Mouse (Mus musculus): ENCODE measurements at regions not wholly inside any gene's neighbourhood (a gene's known extent, or its start where the extent isn't known, plus 50 kb on each side); places are given as distances from the start of the nearest gene placed in this dataset.

DNA sequence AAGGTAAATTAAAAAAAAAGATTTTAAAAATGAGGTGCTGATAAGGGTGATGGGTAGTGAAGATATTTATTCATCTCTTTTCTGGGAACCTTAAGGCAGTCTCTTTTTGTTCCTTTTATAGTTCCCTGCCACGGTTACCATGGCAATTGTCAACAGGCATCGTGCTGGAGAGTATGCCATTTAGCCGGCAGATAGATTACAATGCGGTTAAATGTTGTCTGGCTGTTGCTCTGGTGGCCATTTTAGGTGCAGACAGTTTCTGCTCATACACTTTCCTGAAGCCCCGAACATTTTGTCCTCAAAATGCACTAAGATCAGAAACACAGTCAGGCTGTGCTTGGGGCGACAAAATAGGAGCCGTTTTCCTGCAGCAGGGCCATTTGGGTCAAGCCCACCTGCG lies 81.8 kb downstream of the Zfp281 start:
- Histone ChIP-seq H3K4me2 (replicated peaks; ENCODE audit: low read depth, low read length, severe bottlenecking) (no peak overlapping the region), H3K4me1 (ENCODE audit: control insufficient read depth, insufficient read depth, low read length) (no peaks in the 10 kb centered on the region), H3K27me3 (ENCODE audit: control insufficient read depth, insufficient read depth, low read length) (no peaks in the 10 kb centered on the region), H3K9ac (ENCODE audit: low read depth, low read length, severe bottlenecking) (no peak overlapping the region), H3K27ac (replicated peaks; ENCODE audit: low read depth, low read length) (no peak overlapping the region), H3K9me3 (ENCODE audit: control insufficient read depth, low read length) (no peaks in the 10 kb centered on the region), H3K36me3 (ENCODE audit: control insufficient read depth, insufficient read depth, low read length) (no peaks in the 10 kb centered on the region), H3K4me3 (replicated peaks; ENCODE audit: low read length) (no peak overlapping the region)
- TF ChIP-seq POLR2A (IDR thresholded peaks at IDR 0.05; ENCODE audit: borderline replicate concordance, extremely low read depth, insufficient read depth, insufficient read length) = no peak
- DNase-seq (ENCODE audit: low spot score) (no peak), ATAC-seq (ENCODE audit: low FRiP score, low read depth) (no peak)
- WGBS = 65% methylated on average over 8 of the region's 8 CpGs

DNA sequence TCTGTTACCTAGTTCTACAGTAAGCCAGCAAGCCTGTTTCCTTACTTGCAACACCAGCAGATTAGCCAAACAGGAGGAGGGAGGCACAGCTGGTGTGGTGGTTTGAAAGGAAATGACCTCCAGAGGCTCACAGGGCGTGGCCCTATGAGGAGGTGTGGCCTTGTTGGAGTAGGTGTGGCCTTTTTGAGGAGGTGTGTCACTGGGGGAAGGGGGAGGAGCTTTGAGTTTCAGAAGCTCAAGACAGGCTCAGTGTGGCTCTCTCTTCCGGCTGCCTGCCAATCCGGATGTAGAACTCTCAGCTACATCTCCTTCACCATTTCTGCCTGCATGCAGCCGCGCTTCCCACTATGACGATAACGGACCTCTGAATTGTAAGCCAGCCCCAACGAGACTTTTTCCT lies 82.7 kb downstream of the Zfp281 start:
- Histone ChIP-seq H3K36me3 (ENCODE audit: control insufficient read depth, insufficient read depth, low read length) (no peaks in the 10 kb centered on the region), H3K9me3 (ENCODE audit: control insufficient read depth, low read length) (no peaks in the 10 kb centered on the region), H3K4me2 (replicated peaks; ENCODE audit: low read depth, low read length, severe bottlenecking) (no peak overlapping the region), H3K4me1 (ENCODE audit: control insufficient read depth, insufficient read depth, low read length) (no peaks in the 10 kb centered on the region), H3K4me3 (replicated peaks; ENCODE audit: low read length) (no peak overlapping the region), H3K27me3 (ENCODE audit: control insufficient read depth, insufficient read depth, low read length) (no peaks in the 10 kb centered on the region), H3K9ac (ENCODE audit: low read depth, low read length, severe bottlenecking) (no peak overlapping the region), H3K27ac (replicated peaks; ENCODE audit: low read depth, low read length) (no peak overlapping the region)
- WGBS = 86% methylated on average over 8 of the region's 8 CpGs
- ATAC-seq (ENCODE audit: low FRiP score, low read depth) = no peak
- no peak for TF ChIP-seq POLR2A (IDR thresholded peaks at IDR 0.05; ENCODE audit: borderline replicate concordance, extremely low read depth, insufficient read depth, insufficient read length)
- no peak for DNase-seq (ENCODE audit: low spot score)

DNA sequence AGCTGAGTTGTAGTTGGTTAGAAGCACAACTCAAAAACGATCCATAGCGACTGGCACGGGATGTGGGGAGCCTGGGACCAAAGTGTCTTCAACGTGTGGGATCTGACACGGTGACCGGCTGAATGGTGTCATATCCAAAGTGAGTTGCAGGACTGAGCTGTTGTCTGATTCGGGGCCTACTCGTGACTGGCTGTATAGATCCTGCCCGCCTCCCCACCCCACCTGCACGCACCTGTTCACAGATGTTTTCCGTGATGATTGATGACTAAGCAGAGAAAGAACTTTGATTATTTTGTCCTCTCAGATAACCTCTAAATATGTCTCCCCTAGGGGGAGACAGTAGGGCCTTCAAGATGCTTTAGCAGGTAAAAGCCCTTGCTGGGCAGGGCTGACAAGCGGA lies 83.2 kb downstream of the Zfp281 start:
- no peak for ATAC-seq (ENCODE audit: low FRiP score, low read depth)
- TF ChIP-seq POLR2A (IDR thresholded peaks at IDR 0.05; ENCODE audit: borderline replicate concordance, extremely low read depth, insufficient read depth, insufficient read length) = no peak
- Histone ChIP-seq H3K4me3 (replicated peaks; ENCODE audit: low read length) (no peak overlapping the region), H3K36me3 (ENCODE audit: control insufficient read depth, insufficient read depth, low read length) (no peaks in the 10 kb centered on the region), H3K4me2 (replicated peaks; ENCODE audit: low read depth, low read length, severe bottlenecking) (no peak overlapping the region), H3K27me3 (ENCODE audit: control insufficient read depth, insufficient read depth, low read length) (no peaks in the 10 kb centered on the region), H3K9ac (ENCODE audit: low read depth, low read length, severe bottlenecking) (no peak overlapping the region), H3K27ac (replicated peaks; ENCODE audit: low read depth, low read length) (no peak overlapping the region), H3K4me1 (ENCODE audit: control insufficient read depth, insufficient read depth, low read length) (no peaks in the 10 kb centered on the region), H3K9me3 (ENCODE audit: control insufficient read depth, low read length) (no peaks in the 10 kb centered on the region)
- DNase-seq (ENCODE audit: low spot score) = no peak
- WGBS = 86% methylated on average over 12 of the region's 12 CpGs

DNA sequence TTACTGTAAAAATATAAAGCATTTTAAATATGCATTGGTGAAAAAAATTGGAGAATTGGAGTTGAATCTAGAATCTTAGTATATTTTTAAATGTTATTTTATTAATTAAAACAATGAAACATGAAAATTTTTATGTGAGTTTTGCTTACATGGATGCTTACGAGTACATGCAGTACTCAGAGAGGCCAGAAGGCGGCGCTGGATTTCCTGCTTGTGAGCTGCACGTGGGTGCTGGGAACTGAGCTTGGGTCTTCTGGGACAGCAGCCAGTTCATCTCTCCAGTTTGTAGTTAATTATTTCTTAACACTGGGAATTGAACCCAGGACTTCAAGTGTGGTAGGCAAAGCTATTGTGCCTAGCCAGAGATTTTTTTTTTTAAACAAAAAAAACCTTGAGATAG lies 85.5 kb downstream of the Zfp281 start:
- Histone ChIP-seq H3K4me2 (replicated peaks; ENCODE audit: low read depth, low read length, severe bottlenecking) (no peak overlapping the region), H3K36me3 (ENCODE audit: control insufficient read depth, insufficient read depth, low read length) (no peaks in the 10 kb centered on the region), H3K27ac (replicated peaks; ENCODE audit: low read depth, low read length) (no peak overlapping the region), H3K9me3 (ENCODE audit: control insufficient read depth, low read length) (no peaks in the 10 kb centered on the region), H3K4me1 (ENCODE audit: control insufficient read depth, insufficient read depth, low read length) (no peaks in the 10 kb centered on the region), H3K9ac (ENCODE audit: low read depth, low read length, severe bottlenecking) (no peak overlapping the region), H3K4me3 (replicated peaks; ENCODE audit: low read length) (no peak overlapping the region), H3K27me3 (ENCODE audit: control insufficient read depth, insufficient read depth, low read length) (no peaks in the 10 kb centered on the region)
- no peak for TF ChIP-seq POLR2A (IDR thresholded peaks at IDR 0.05; ENCODE audit: borderline replicate concordance, extremely low read depth, insufficient read depth, insufficient read length)
- DNase-seq (ENCODE audit: low spot score) (no peak), ATAC-seq (ENCODE audit: low FRiP score, low read depth) (no peak)
- WGBS = 75% methylated on average over 4 of the region's 4 CpGs

DNA sequence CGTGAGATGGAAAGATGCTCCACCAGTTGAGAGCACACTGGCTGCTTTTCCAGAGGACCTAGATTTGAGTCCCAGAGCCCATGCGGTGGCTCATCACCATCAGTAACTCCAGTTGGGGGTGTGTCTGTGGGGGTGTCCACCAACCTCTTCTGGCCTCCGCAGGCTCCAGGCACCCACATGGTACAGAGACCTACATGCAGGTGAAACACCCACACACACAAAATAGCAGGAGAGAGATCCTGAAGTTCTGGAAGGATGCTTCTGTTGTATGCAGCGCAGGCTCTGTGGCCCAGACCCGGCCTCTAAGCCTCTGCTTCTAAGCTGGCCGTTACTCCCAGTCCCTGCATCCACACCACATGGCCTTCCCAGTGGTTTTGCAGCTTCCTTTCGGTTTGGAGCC lies 86.5 kb downstream of the Zfp281 start:
- WGBS = 67% methylated on average over 7 of the region's 7 CpGs
- Histone ChIP-seq H3K36me3 (ENCODE audit: control insufficient read depth, insufficient read depth, low read length) (no peaks in the 10 kb centered on the region), H3K27ac (replicated peaks; ENCODE audit: low read depth, low read length) (no peak overlapping the region), H3K4me3 (replicated peaks; ENCODE audit: low read length) (no peak overlapping the region), H3K9ac (ENCODE audit: low read depth, low read length, severe bottlenecking) (no peak overlapping the region), H3K9me3 (ENCODE audit: control insufficient read depth, low read length) (no peaks in the 10 kb centered on the region), H3K4me1 (ENCODE audit: control insufficient read depth, insufficient read depth, low read length) (no peaks in the 10 kb centered on the region), H3K27me3 (ENCODE audit: control insufficient read depth, insufficient read depth, low read length) (no peaks in the 10 kb centered on the region), H3K4me2 (replicated peaks; ENCODE audit: low read depth, low read length, severe bottlenecking) (no peak overlapping the region)
- DNase-seq (ENCODE audit: low spot score) (no peak), ATAC-seq (ENCODE audit: low FRiP score, low read depth) (no peak)
- no peak for TF ChIP-seq POLR2A (IDR thresholded peaks at IDR 0.05; ENCODE audit: borderline replicate concordance, extremely low read depth, insufficient read depth, insufficient read length)

DNA sequence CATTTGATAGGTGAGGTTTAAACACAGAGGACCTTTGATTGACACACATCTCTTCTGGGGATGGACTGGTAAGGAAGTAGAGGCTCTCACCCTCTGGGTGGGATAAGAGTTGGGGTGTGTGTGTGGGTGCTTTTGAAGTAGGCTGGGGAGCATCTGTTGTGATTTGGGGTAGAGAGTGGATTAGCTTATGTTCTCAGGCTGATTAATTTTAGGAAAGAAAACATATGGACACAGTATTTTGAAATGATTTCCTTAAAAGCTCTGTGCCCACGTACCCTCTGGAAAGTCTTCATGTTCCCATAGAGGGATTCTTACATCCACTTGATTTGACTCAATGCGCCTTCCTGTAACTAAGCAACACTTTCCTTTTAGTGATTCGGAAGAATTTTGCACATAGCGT lies 89.4 kb downstream of the Zfp281 start:
- no peak overlapping the region for H3K9ac ChIP-seq (ENCODE audit: low read depth, low read length, severe bottlenecking)
- no peak for ATAC-seq (ENCODE audit: low FRiP score, low read depth)

More for the DNA sequence above, 89.4 kb downstream of the Zfp281 start:
- no peak overlapping the region for H3K4me2 ChIP-seq (replicated peaks; ENCODE audit: low read depth, low read length, severe bottlenecking)
- no peak for TF ChIP-seq POLR2A (IDR thresholded peaks at IDR 0.05; ENCODE audit: borderline replicate concordance, extremely low read depth, insufficient read depth, insufficient read length)
- H3K9me3 ChIP-seq (ENCODE audit: control insufficient read depth, low read length) = no peaks in the 10 kb centered on the region
- no peaks in the 10 kb centered on the region for H3K27me3 ChIP-seq (ENCODE audit: control insufficient read depth, insufficient read depth, low read length)
- no peaks in the 10 kb centered on the region for H3K36me3 ChIP-seq (ENCODE audit: control insufficient read depth, insufficient read depth, low read length)
- DNase-seq (ENCODE audit: low spot score) = no peak
- H3K27ac ChIP-seq (replicated peaks; ENCODE audit: low read depth, low read length) = no peak overlapping the region
- H3K4me1 ChIP-seq (ENCODE audit: control insufficient read depth, insufficient read depth, low read length) = peaks cover 3% of the 10 kb centered on the region
- 84% methylated on average over 4 of the region's 4 CpGs for WGBS
- no peak overlapping the region for H3K4me3 ChIP-seq (replicated peaks; ENCODE audit: low read length)

Measured in limb, embryonic 14.5 days (tissue).